Mouse (Mus musculus): ENCODE data around the gene Fam192a. TPM values are rescaled to one million over a fixed set of nuclear protein-coding genes. Genes with fewer than 3 reads are reported as not detected.
A peak's percentile ranks its signal among the peaks of the same experiment; 100 is the strongest.

The Fam192a gene
- total RNA-seq, 2 experiments from 2014 or later: 40.5 to 42.0 TPM

- no peak for DNase-seq (ENCODE audit: extremely low spot score in 1 of 2, low spot score in 1 of 2)
These were observed 66.2 kb downstream of the Fam192a start for GRCm38 (mm10) chr8:94535631-94536030.

- DNase-seq (ENCODE audit: extremely low spot score in 1 of 2, low spot score in 1 of 2): no peak
These were observed 67.2 kb downstream of the Fam192a start for GRCm38 (mm10) chr8:94534612-94535011.

- peak; percentile 42 for DNase-seq (ENCODE audit: extremely low spot score in 1 of 2, low spot score in 1 of 2)
These were observed 68.7 kb downstream of the Fam192a start, which contains the start of gene Cpne2 for GRCm38 (mm10) chr8:94532873-94533671. Cpne2 (plus strand) TSS chr8:94532990.

GRCm38 (mm10) chr8:94532525-94532872, 69.3 kb downstream of the Fam192a start:
- no peak for DNase-seq (ENCODE audit: extremely low spot score in 1 of 2, low spot score in 1 of 2)

- no peak for DNase-seq (ENCODE audit: extremely low spot score in 1 of 2, low spot score in 1 of 2)
These were observed 69.8 kb downstream of the Fam192a start for GRCm38 (mm10) chr8:94532000-94532399.

GRCm38 (mm10) chr8:94530643-94531042, 71.2 kb downstream of the Fam192a start:
- no peak for DNase-seq (ENCODE audit: extremely low spot score in 1 of 2, low spot score in 1 of 2)

GRCm38 (mm10) chr8:94529875-94530274, 71.9 kb downstream of the Fam192a start:
- DNase-seq (ENCODE audit: extremely low spot score in 1 of 2, low spot score in 1 of 2): no peak

- DNase-seq (ENCODE audit: extremely low spot score in 1 of 2, low spot score in 1 of 2): peak; percentile 37 to 42
These were observed 73.6 kb downstream of the Fam192a start for GRCm38 (mm10) chr8:94528245-94528644.

- DNase-seq (ENCODE audit: extremely low spot score in 1 of 2, low spot score in 1 of 2): no peak
These were observed 74.6 kb downstream of the Fam192a start for GRCm38 (mm10) chr8:94527178-94527577.

- DNase-seq (ENCODE audit: extremely low spot score in 1 of 2, low spot score in 1 of 2): no peak
These were observed 77.2 kb downstream of the Fam192a start for GRCm38 (mm10) chr8:94524554-94524953.

Other genes with a start within 250 kb of the Fam192a start
- 10 to 100 TPM; 50.7 to 61.0 TPM for gene Herpud1, start 215.6 kb downstream of the Fam192a start, total RNA-seq (2021)
- under 1 TPM; 0.26 to 0.59 TPM for gene Nlrc5, start 167.6 kb downstream of the Fam192a start, total RNA-seq (2021)
- gene Cpne2, start 69.0 kb downstream of the Fam192a start, total RNA-seq (2021): 10 to 100 TPM; 40.0 to 42.4 TPM
- gene Rspry1, start 60 bp downstream of the Fam192a start, total RNA-seq (2021): 10 to 100 TPM; 24.3 to 30.2 TPM
- 100 to 1,000 TPM; 154 to 158 TPM for gene Arl2bp, start 64.6 kb upstream of the Fam192a start, total RNA-seq (2021)
- gene Pllp, start 94.3 kb upstream of the Fam192a start, total RNA-seq (2021): 10 to 100 TPM; 62.1 to 74.8 TPM
- not detected for gene Ccl22, start 143.6 kb upstream of the Fam192a start, total RNA-seq (2021)
- gene Cx3cl1, start 170.0 kb upstream of the Fam192a start, total RNA-seq (2021): 100 to 1,000 TPM; 490 to 500 TPM
- 1 to 10 TPM; 3.3 to 5.2 TPM for gene Ccl17, start 208.5 kb upstream of the Fam192a start, total RNA-seq (2021)
- 10 to 100 TPM; 81.5 to 96.6 TPM for gene Coq9, start 236.3 kb upstream of the Fam192a start, total RNA-seq (2021)
- 10 to 100 TPM; 70.8 to 71.9 TPM for gene Ciapin1, start 236.4 kb upstream of the Fam192a start, total RNA-seq (2021)

Measured in layer of hippocampus, postnatal 25 days (tissue).